Mouse (Mus musculus): ENCODE measurements around the gene Sco2.

DNA sequence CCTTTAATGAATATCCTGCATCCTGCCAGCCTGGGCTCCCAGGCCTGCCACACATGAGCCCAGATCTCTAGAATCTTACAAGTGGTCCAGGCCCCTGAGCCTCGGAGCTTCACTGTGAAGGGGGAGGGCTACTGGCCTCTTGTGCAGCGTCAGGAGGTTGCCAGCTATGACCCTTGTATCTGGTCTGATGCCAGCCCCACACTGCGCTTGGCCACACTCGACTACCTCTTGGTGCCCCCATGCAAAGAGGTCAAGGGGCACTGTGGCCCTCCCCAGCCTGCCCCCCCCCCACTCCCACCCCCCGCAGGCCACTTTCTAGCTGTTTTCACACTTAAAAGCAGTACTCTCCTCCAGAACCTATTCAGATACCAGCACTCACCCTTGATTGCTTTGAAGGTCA is 47.2 kb downstream of the Sco2 start:
- TF ChIP-seq GATA1 (IDR thresholded peaks at IDR 0.05; ENCODE audit: borderline replicate concordance, low read length) (no peak), FLI1 (IDR thresholded peaks at IDR 0.05; ENCODE audit: low read length) (no peak)

Data from megakaryocyte, embryonic 14.5 days (primary cell).